Mouse (Mus musculus) thymus, postnatal 25 days (tissue): ENCODE measurements at regions not wholly inside any gene's neighbourhood (a gene's known extent, or its start where the extent isn't known, plus 50 kb on each side); places are given as distances from the start of the nearest gene placed in this dataset.

ENCODE experiments used
- DNase-seq: peaks from one replicate; pipeline ENCODE4 v3.0.0; 2022

DNA sequence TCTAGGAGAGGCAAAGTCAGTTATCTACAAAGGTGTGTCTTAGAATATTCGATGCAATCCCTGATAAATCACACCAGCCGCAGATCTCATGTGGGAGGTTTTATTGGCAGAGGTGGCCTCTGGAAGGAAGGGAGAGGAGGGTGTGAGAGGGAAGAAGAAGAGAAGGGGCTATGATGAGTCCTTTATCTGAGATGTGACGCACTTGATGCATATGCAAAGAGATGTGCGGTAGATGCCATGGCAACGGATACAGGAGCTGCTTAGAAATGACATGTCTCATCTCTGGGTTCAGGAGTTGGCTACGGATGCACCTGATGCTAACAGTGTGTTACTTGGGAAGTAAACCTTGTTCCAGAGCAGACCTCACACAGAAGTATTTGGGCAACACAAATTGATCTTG, 718.6 kb upstream of the Gm21961 start:
- DNase-seq = no peak

DNA sequence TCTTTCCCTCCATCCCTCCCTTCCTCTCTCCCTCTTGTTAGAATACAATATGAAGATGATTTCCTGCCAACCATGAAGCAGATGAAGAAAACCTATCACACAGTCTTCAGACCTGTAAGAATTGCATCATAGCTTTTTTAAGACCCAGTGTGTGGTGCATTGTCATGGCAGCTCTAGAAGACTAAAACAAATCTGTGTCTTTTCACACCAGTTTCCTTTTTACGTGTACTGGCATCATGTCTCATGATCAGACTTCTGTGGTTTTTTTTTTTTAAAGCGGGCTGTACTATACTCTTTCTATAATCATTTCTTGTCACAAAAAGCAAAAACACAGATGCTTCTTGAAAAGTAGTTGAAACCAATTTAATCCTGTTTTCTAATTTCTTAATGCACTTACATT, 716.6 kb upstream of the Gm21961 start:
- DNase-seq = no peak

DNA sequence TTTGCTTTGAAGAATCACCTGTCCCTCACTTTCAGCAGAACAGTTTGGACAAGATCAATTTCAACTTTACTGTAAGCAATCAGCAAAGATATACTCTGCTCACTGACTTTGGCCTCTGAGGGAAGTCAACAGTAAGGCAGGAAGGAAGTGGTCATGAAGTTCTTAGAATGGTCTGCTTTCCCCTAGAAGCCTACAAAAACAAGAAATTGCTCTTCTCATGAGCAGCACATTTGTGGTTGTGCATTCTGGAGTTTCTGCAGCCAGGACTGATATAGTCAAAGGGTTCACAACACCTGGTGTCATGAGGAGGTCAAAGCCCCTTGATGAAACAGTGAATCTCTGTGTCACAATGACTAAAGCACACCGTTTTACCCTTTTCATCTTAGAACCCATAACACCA, 712.4 kb upstream of the Gm21961 start:
- peak; percentile 1 for DNase-seq

DNA sequence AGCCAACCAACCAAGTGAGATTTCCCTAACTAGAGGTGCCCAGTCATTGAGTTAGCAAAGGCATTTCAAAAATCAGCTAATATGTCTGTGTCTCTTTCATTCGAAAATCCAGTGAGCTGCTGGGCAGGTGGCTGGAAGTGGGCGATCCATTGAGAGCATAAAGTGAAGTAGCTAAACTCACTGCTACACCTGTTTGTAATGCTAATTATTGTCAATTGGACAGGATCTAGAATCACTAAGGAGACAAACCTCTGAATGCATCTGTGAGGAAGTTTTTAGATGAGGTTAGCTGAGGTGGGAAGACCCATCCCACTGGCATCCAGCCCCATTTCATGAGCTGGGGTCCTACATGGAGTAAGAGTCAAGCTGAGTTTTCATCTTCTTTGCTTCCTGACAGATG, 711.6 kb upstream of the Gm21961 start:
- DNase-seq = no peak

DNA sequence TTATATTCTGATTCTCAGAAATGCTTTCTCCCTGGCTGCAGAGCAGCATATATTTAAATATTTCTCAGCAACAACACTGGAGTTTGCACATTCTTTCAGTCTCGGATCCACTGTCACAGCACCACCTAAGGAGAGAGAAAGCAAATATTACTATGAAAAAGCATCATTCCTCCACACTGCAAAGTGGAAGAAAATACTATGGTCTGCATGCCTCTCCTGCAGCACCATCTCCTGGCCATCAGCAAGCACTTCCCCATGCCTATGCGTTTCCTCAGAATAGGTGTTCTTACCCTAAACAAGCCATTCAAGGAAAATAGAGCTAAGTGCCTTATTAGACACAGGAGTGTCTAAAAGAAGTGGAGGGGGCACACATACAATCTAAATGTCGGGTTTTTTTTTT, 688.9 kb upstream of the Gm21961 start:
- DNase-seq = no peak

DNA sequence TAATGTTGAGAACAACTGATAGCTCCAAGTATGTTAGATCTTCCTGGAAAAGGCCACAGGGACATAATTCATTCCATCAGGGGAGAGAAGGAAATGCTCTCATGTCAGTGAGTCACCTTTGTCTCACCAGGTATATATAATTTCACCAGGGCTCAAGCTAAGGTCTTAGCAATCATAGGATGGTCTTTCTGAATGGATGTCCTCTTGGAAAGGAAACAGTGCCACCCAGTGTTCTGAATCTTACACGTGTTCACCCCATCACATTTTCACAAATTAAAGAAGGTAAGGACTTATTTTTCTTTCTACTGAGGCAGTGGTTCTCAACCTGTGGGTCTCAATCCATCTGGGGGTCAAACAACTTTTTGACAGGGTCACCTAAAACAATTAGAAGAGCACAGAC, 686.8 kb upstream of the Gm21961 start:
- DNase-seq = no peak

DNA sequence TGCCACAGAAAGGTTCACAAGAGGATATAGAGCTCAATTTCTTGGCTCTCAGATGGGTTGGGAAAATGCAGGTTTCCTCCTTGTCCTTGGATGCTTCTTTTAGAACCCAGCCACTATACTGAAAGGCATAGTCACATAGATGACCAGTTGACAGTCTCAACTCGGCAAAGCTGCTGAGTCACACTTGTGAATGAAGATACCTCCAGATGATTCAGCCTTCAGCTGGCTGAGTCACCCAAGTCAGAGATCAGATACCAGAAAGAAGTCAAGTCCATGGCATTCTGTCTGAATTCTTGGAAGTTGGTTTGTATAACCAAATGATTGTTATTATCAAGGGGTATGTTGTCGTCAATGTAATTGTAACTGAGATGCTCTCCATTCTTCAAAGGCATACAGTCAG, 683.9 kb upstream of the Gm21961 start:
- no peak for DNase-seq
